Mouse (Mus musculus) T-helper 17 cell (primary cell): Measurements from ENCODE around the gene Actl7a.

Source experiments
- in situ Hi-C, 2 experiments: fragments of 300-600 bp; cut with MboI, MseI; formaldehyde crosslinking; loops; 1 replicate in 1 of 2; 2 replicates in 1 of 2; pipeline ENCODE4 v1.15.1; 2025; ENCODE audit warnings: high pct_unique_total_duplicates in 2 of 2

The Actl7a gene

GRCm38 (mm10) chr4:56757693-56758092 lies 14.5 kb downstream of the Actl7a start:
- in situ Hi-C loops: no loop called here

GRCm38 (mm10) chr4:56767861-56768284 lies 24.7 kb downstream of the Actl7a start:
- in situ Hi-C loops: no loop called here

GRCm38 (mm10) chr4:56768913-56769312 lies 25.7 kb downstream of the Actl7a start:
- in situ Hi-C loops: no loop called here

GRCm38 (mm10) chr4:56771065-56771464 lies 27.9 kb downstream of the Actl7a start:
- in situ Hi-C loops: no loop called here

GRCm38 (mm10) chr4:56791373-56791772 lies 48.2 kb downstream of the Actl7a start:
- in situ Hi-C loops: loop anchor here in 1 of 2 experiments (10.0 kb wide), 1 partner anchor 1427 kb away; no protein-coding TSS in a partner anchor
